Mouse (Mus musculus): ENCODE results near the gene Fancc. TPM values are rescaled to one million over a fixed set of nuclear protein-coding genes. Genes with fewer than 3 reads are reported as not detected.

Fancc gene
- polyA plus RNA-seq, 1 experiment = 14.7 TPM

DNA sequence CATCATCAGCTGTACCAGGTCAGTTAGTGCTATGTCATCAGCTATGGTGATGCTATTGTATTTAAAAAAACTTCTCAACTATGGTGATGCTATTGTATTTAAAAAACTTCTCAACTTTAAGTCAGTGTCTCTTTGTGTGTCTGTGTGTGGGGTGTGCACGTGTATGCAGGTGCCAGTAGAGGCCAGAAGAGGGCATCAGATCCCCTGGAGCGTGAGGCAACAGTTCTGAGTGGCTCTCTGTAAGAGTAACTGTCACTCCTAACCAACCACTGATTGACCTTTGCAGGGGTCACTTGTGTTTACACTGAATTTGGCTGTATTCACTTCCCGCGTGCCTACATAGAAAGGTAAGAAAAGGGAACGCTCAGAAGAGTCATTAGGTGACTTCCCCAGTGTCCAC, 10.7 kb upstream of the Fancc start:
- TF ChIP-seq POLR2A (IDR thresholded peaks at IDR 0.05; ENCODE audit: control insufficient read depth, extremely low read depth, insufficient read depth, low read length, poor library complexity) (no peak), CTCF (IDR thresholded peaks at IDR 0.05; ENCODE audit: borderline replicate concordance, control insufficient read depth, extremely low read depth, insufficient read depth, low read length, poor library complexity) (no peak)

GRCm38 (mm10) chr13:63507001-63507556, 10.0 kb upstream of the Fancc start:
- Histone ChIP-seq H3K4me3 (ENCODE audit: control insufficient read depth, insufficient read depth, low read length) (no peak overlapping the region), H3K36me3 (ENCODE audit: control insufficient read depth, insufficient read depth, low read length) (peaks cover 29% of the 10 kb centered on the region), H3K27ac (ENCODE audit: control insufficient read depth, insufficient read depth, low read length) (no peak overlapping the region), H3K27me3 (ENCODE audit: control insufficient read depth, insufficient read depth, low read length) (no peaks in the 10 kb centered on the region), H3K4me1 (replicated peaks; ENCODE audit: control insufficient read depth, insufficient read depth, low read length) (peaks cover 9% of the 10 kb centered on the region)
- no peak for DNase-seq
- TF ChIP-seq CTCF (IDR thresholded peaks at IDR 0.05; ENCODE audit: borderline replicate concordance, control insufficient read depth, extremely low read depth, insufficient read depth, low read length, poor library complexity) (no peak), POLR2A (IDR thresholded peaks at IDR 0.05; ENCODE audit: control insufficient read depth, extremely low read depth, insufficient read depth, low read length, poor library complexity) (no peak)
- WGBS = 97% methylated on average over 6 of the region's 6 CpGs

More for the DNA sequence above, 10.7 kb upstream of the Fancc start:
- Histone ChIP-seq H3K36me3 (ENCODE audit: control insufficient read depth, insufficient read depth, low read length) (peaks cover 37% of the 10 kb centered on the region), H3K4me3 (ENCODE audit: control insufficient read depth, insufficient read depth, low read length) (no peak overlapping the region), H3K4me1 (replicated peaks; ENCODE audit: control insufficient read depth, insufficient read depth, low read length) (peaks cover 9% of the 10 kb centered on the region), H3K27me3 (ENCODE audit: control insufficient read depth, insufficient read depth, low read length) (no peaks in the 10 kb centered on the region), H3K27ac (ENCODE audit: control insufficient read depth, insufficient read depth, low read length) (no peak overlapping the region)
- WGBS = 97% methylated on average over 5 of the region's 5 CpGs
- DNase-seq = no peak

DNA sequence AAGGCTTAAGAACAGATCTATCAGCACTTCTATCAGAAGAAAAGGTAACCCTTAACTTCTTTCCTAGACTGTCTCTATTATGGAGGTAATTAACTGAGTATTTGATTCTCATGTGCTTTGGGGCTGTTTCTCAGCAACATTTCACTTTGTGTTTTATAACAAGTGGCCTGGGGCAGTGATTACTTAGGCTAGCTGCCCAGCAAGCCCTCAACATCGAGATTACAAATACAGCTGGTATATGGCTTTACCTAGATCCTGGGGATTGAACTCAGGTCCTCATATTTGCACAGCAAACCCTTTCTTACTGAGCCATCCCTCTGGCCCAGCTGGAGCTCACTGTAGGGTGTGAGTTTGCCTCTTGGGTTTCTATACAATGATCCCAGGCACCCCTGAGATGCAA, 9.3 kb upstream of the Fancc start:
- no peak for TF ChIP-seq CTCF (IDR thresholded peaks at IDR 0.05; ENCODE audit: borderline replicate concordance, control insufficient read depth, extremely low read depth, insufficient read depth, low read length, poor library complexity)
- WGBS = 85% methylated on average over 1 of the region's 1 CpGs
- peaks cover 22% of the 10 kb centered on the region for H3K36me3 ChIP-seq (ENCODE audit: control insufficient read depth, insufficient read depth, low read length)
- no peak overlapping the region for H3K27ac ChIP-seq (ENCODE audit: control insufficient read depth, insufficient read depth, low read length)
- DNase-seq = no peak
- no peaks in the 10 kb centered on the region for H3K27me3 ChIP-seq (ENCODE audit: control insufficient read depth, insufficient read depth, low read length)
- no peak overlapping the region for H3K4me3 ChIP-seq (ENCODE audit: control insufficient read depth, insufficient read depth, low read length)
- peaks cover 9% of the 10 kb centered on the region for H3K4me1 ChIP-seq (replicated peaks; ENCODE audit: control insufficient read depth, insufficient read depth, low read length)

DNA sequence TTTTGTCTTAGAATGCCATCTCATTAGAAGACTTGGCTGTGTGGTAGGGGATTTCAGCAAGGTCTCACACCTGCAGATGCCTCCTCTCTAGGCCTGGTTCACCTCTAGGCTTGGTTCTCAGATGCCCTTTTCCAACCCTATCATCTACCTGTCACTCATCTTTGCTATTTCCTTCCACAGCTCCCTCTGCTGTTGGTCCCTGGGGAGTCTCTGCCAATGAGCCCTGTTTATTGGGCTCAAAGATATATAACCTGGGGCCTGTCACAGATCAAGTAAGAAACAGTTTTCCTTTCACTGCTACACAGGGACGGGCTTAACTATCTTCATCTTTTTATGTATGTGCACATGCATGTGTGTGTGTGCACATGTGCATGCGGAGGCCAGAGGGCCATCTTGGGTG, 5.3 kb upstream of the Fancc start:
- no peak for TF ChIP-seq CTCF (IDR thresholded peaks at IDR 0.05; ENCODE audit: borderline replicate concordance, control insufficient read depth, extremely low read depth, insufficient read depth, low read length, poor library complexity)
- WGBS = 96% methylated on average over 2 of the region's 2 CpGs
- no peaks in the 10 kb centered on the region for H3K36me3 ChIP-seq (ENCODE audit: control insufficient read depth, insufficient read depth, low read length)
- DNase-seq = peak; percentile 49
- H3K27me3 ChIP-seq (ENCODE audit: control insufficient read depth, insufficient read depth, low read length) = no peaks in the 10 kb centered on the region
- peaks cover 9% of the 10 kb centered on the region for H3K4me1 ChIP-seq (replicated peaks; ENCODE audit: control insufficient read depth, insufficient read depth, low read length)
- H3K4me3 ChIP-seq (ENCODE audit: control insufficient read depth, insufficient read depth, low read length) = no peak overlapping the region
- no peak overlapping the region for H3K27ac ChIP-seq (ENCODE audit: control insufficient read depth, insufficient read depth, low read length)

- H3K4me3 ChIP-seq (ENCODE audit: control insufficient read depth, insufficient read depth, low read length) = no peak overlapping the region
- no peaks in the 10 kb centered on the region for H3K36me3 ChIP-seq (ENCODE audit: control insufficient read depth, insufficient read depth, low read length)
- H3K27ac ChIP-seq (ENCODE audit: control insufficient read depth, insufficient read depth, low read length) = no peak overlapping the region
- TF ChIP-seq CTCF (IDR thresholded peaks at IDR 0.05; ENCODE audit: borderline replicate concordance, control insufficient read depth, extremely low read depth, insufficient read depth, low read length, poor library complexity) = no peak
- TF ChIP-seq POLR2A (IDR thresholded peaks at IDR 0.05; ENCODE audit: control insufficient read depth, extremely low read depth, insufficient read depth, low read length, poor library complexity) = no peak
- WGBS = 97% methylated on average over 2 of the region's 2 CpGs
- no peaks in the 10 kb centered on the region for H3K27me3 ChIP-seq (ENCODE audit: control insufficient read depth, insufficient read depth, low read length)
- no peak for DNase-seq
- H3K4me1 ChIP-seq (replicated peaks; ENCODE audit: control insufficient read depth, insufficient read depth, low read length) = peaks cover 7% of the 10 kb centered on the region
These were observed 2.4 kb upstream of the Fancc start for GRCm38 (mm10) chr13:63499489-63499888.

DNA sequence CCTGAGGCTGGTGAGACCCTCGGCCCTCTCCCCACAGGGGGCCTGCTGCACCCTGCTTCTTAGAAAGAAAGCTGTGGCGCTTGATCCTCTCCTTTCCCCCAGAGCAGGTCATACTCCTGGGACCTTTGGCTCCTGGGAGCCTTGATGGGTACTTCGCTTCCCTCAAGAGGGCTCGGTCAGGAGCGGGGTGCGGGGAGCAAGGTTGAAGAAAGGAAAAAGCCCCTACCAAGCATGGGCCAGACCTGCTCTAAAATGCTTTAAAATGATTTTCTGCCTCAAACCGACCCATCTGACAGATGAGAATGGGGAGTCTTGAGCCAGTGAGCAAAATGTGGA, 9.4 kb downstream of the Fancc start:
- no peak for DNase-seq
- no peak overlapping the region for H3K27ac ChIP-seq (ENCODE audit: control insufficient read depth, insufficient read depth, low read length)
- no peaks in the 10 kb centered on the region for H3K36me3 ChIP-seq (ENCODE audit: control insufficient read depth, insufficient read depth, low read length)
- H3K4me3 ChIP-seq (ENCODE audit: control insufficient read depth, insufficient read depth, low read length) = no peak overlapping the region
- WGBS = 94% methylated on average over 7 of the region's 7 CpGs
- H3K27me3 ChIP-seq (ENCODE audit: control insufficient read depth, insufficient read depth, low read length) = no peaks in the 10 kb centered on the region
- TF ChIP-seq CTCF (IDR thresholded peaks at IDR 0.05; ENCODE audit: borderline replicate concordance, control insufficient read depth, extremely low read depth, insufficient read depth, low read length, poor library complexity) (no peak), POLR2A (IDR thresholded peaks at IDR 0.05; ENCODE audit: control insufficient read depth, extremely low read depth, insufficient read depth, low read length, poor library complexity) (no peak)
- H3K4me1 ChIP-seq (replicated peaks; ENCODE audit: control insufficient read depth, insufficient read depth, low read length) = no peaks in the 10 kb centered on the region
